Mouse (Mus musculus) testis, postnatal 10 days (tissue): ENCODE measurements around the gene Gtpbp2.

Experiments
- DNase-seq: peaks from one replicate; pipeline ENCODE4 v3.0.0; 2021; ENCODE audit warnings: low spot score

The Gtpbp2 gene

GRCm38 (mm10) chr17:46152847-46153782, 7.7 kb upstream of the Gtpbp2 start, which contains the start of gene Mad2l1bp:
TSS of gene Mad2l1bp (minus strand) at chr17:46153553.
- peak; percentile 87 for DNase-seq

GRCm38 (mm10) chr17:46154336-46154735, 6.5 kb upstream of the Gtpbp2 start:
- no peak for DNase-seq

- no peak for DNase-seq
Measured at GRCm38 (mm10) chr17:46156680-46157079, 4.2 kb upstream of the Gtpbp2 start.

GRCm38 (mm10) chr17:46157131-46157530, 3.7 kb upstream of the Gtpbp2 start:
- DNase-seq, result no peak

GRCm38 (mm10) chr17:46159236-46159635, 1.6 kb upstream of the Gtpbp2 start:
- DNase-seq, result no peak

- DNase-seq, result peak; percentile 93
Measured at GRCm38 (mm10) chr17:46160090-46160662, 656 bp upstream of the Gtpbp2 start.

GRCm38 (mm10) chr17:46161179-46161578, 347 bp downstream of the Gtpbp2 start:
- DNase-seq, result no peak

GRCm38 (mm10) chr17:46161710-46162109, 878 bp downstream of the Gtpbp2 start:
- DNase-seq, result no peak

- DNase-seq, result no peak
Measured at GRCm38 (mm10) chr17:46162551-46162950, 1.7 kb downstream of the Gtpbp2 start.

GRCm38 (mm10) chr17:46162951-46163421, 2.2 kb downstream of the Gtpbp2 start:
- no peak for DNase-seq

GRCm38 (mm10) chr17:46164301-46164700, 3.5 kb downstream of the Gtpbp2 start:
- no peak for DNase-seq

- DNase-seq, result no peak
Measured at GRCm38 (mm10) chr17:46164791-46165190, 4.0 kb downstream of the Gtpbp2 start.

- peak; percentile 54 for DNase-seq
Measured at GRCm38 (mm10) chr17:46165460-46165859, 4.6 kb downstream of the Gtpbp2 start.

GRCm38 (mm10) chr17:46166270-46166669, 5.4 kb downstream of the Gtpbp2 start:
- DNase-seq, result no peak

GRCm38 (mm10) chr17:46167014-46167413, 6.2 kb downstream of the Gtpbp2 start:
- peak; percentile 53 for DNase-seq

- no peak for DNase-seq
Measured at GRCm38 (mm10) chr17:46168318-46168717, 7.5 kb downstream of the Gtpbp2 start.

- no peak for DNase-seq
Measured at GRCm38 (mm10) chr17:46168768-46169167, 7.9 kb downstream of the Gtpbp2 start.

- DNase-seq, result no peak
Measured at GRCm38 (mm10) chr17:46170538-46170937, 9.7 kb downstream of the Gtpbp2 start.

- no peak for DNase-seq
Measured at GRCm38 (mm10) chr17:46182273-46182672, 21.4 kb downstream of the Gtpbp2 start.

GRCm38 (mm10) chr17:46188829-46189228, 28.0 kb downstream of the Gtpbp2 start:
- no peak for DNase-seq

GRCm38 (mm10) chr17:46201151-46201550, 40.3 kb downstream of the Gtpbp2 start:
- no peak for DNase-seq

- DNase-seq, result peak; percentile 95
Measured at GRCm38 (mm10) chr17:46202421-46203071, 41.7 kb downstream of the Gtpbp2 start, which contains the start of the genes Polh and Xpo5. TSS of gene Polh (minus strand) at chr17:46202645. TSS of gene Xpo5 (plus strand) at chr17:46202782.
